Mouse (Mus musculus): Measurements from ENCODE around the gene Picalm.
"Not testable (repeated sequence)": the region's sequence is repeated elsewhere in the genome, so short reads cannot be mapped to it uniquely, and the experiment has no call there.

Picalm gene

DNA sequence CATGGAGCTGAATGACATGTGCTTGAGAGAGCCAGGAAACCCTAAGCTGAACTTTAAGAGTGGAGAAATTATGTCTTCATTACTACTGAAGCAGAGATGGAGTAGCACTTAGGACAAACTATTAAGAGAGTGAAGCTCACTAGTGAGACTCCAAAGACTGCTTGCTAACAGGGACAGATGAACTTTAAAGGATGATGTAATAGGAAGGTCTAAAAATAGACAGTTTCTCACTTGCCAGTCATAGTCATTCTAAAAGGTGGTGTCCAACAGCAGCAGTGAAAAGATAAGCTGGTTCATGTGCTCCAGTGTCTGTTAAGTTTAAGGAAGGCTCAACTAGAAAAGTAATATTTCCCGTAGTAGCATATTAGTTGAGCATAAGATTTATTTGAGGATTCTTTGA, 16.3 kb downstream of the Picalm start:
- H3K36me3 ChIP-seq (ENCODE audit: control insufficient read depth, insufficient read depth, low read length, poor library complexity, severe bottlenecking), result no peaks in the 10 kb centered on the region

DNA sequence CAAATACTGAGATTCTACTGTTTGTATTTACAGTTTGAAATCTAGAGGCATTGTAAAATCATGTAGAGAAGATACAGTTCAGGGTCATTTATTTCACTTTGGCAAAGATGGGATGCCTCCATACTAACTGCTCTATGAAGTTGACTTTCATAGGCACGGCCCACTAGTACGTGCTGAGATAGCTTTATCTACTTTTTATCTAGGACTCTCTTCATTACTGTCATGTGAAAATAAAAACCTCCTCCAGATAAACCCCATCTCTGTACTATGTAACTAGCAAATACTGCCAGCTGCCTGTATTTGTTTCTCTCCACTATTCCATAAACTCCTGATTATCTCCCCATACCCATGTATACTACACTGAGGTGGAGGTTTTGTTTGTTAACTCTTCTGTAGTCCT, 18.0 kb downstream of the Picalm start:
- 0 out of 2 replicates have a peak, but pooled peaks cover 2% of the 10 kb centered on the region for H3K36me3 ChIP-seq (ENCODE audit: control insufficient read depth, insufficient read depth, low read length, poor library complexity, severe bottlenecking)
- no peak for DNase-seq (ENCODE audit: low read depth, low spot score)
- H3K27me3 ChIP-seq (ENCODE audit: control insufficient read depth, insufficient read depth, low read length, poor library complexity, severe bottlenecking), result no peaks in the 10 kb centered on the region

More for the DNA sequence above, 16.3 kb downstream of the Picalm start:
- DNase-seq (ENCODE audit: low read depth, low spot score), result peak; percentile 33
- no peaks in the 10 kb centered on the region for H3K27me3 ChIP-seq (ENCODE audit: control insufficient read depth, insufficient read depth, low read length, poor library complexity, severe bottlenecking)

DNA sequence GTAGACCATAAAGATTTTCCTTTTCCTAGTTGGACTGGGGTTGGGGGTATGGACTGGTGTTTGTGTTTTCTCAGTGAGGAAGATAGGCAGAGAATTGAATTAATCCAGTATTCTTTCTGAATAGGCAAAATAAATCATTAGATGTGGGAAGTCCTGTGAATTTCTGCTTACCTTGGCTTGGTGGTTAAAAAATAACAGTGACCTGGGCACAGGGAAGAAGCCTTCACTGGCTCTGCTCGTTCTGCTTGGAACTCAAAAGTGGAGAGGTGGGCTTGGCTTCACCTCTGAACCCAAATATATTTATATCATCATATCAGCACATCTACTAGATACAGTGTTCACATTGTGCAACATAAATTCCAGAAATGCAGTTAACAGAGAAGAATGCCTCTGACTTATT, 18.5 kb downstream of the Picalm start:
- no peaks in the 10 kb centered on the region for H3K27me3 ChIP-seq (ENCODE audit: control insufficient read depth, insufficient read depth, low read length, poor library complexity, severe bottlenecking)
- DNase-seq (ENCODE audit: low read depth, low spot score), result no peak
- H3K36me3 ChIP-seq (ENCODE audit: control insufficient read depth, insufficient read depth, low read length, poor library complexity, severe bottlenecking), result 0 out of 2 replicates have a peak, but pooled peaks cover 2% of the 10 kb centered on the region

DNA sequence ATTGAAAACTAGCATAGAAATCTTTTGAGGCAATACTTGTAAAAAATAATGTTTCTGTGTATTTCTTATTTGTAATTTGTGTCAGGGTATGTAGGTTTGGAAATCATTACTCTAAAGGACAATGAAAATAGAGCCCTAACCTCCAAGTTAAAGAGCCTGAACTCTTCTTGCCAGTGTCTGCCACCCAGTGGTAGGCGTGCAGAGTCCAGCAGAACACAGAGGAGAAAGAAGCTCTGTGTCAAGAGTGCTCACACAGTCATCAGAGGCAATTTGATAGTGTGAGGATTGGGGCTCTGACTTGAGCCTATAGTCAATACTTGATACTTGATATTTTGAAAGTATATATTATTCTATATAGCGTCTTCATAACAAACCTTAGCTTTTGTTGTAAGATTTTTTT, 20.3 kb downstream of the Picalm start:
- 0 out of 2 replicates have a peak, but pooled peaks cover 2% of the 10 kb centered on the region for H3K36me3 ChIP-seq (ENCODE audit: control insufficient read depth, insufficient read depth, low read length, poor library complexity, severe bottlenecking)
- no peaks in the 10 kb centered on the region for H3K27me3 ChIP-seq (ENCODE audit: control insufficient read depth, insufficient read depth, low read length, poor library complexity, severe bottlenecking)
- DNase-seq (ENCODE audit: low read depth, low spot score), result peak; percentile 78

DNA sequence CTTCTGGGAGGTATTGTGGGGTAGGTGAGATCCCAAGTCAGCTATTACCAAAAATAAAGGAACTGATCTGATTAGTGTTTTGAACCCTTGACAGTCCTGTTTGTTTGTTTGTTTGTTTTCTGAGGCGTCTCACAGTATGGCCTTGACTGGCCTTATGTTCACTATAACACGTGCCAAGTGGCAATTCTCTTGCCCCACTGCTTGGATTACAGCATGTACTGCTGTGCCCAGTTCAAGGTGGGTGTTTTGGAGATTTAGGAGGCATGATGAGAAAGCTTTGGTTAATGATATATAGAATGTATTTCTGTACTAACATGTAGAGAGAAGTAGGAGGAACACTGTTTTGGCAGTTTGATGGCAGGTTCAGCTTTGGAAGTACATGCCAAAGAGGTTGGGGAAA, 28.0 kb downstream of the Picalm start:
- no peaks in the 10 kb centered on the region for H3K27me3 ChIP-seq (ENCODE audit: control insufficient read depth, insufficient read depth, low read length, poor library complexity, severe bottlenecking)
- peaks cover 4% of the 10 kb centered on the region for H3K36me3 ChIP-seq (ENCODE audit: control insufficient read depth, insufficient read depth, low read length, poor library complexity, severe bottlenecking)
- DNase-seq (ENCODE audit: low read depth, low spot score), result no peak

DNA sequence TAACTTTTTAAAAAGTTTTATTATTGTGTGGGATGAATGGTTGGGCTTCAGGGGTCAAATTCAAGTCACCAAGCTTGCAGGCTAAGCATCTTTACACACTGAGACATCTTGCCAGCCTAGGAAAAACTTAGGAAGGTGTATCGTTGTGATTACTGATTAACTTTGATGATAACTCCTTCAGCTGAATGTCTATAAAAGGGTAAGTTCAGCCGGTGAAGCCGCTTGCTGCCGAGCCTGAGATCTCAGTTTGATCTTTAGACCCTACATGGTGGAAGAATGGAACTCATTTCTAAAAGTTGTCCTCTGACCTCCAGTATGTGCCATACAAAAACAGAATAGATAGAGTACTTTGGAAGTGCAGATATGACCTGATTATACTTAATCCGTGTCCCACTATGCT, 30.6 kb downstream of the Picalm start:
- no peak for DNase-seq (ENCODE audit: low read depth, low spot score)
- Histone ChIP-seq H3K36me3 (ENCODE audit: control insufficient read depth, insufficient read depth, low read length, poor library complexity, severe bottlenecking) (peaks cover 5% of the 10 kb centered on the region), H3K27me3 (ENCODE audit: control insufficient read depth, insufficient read depth, low read length, poor library complexity, severe bottlenecking) (no peaks in the 10 kb centered on the region)

DNA sequence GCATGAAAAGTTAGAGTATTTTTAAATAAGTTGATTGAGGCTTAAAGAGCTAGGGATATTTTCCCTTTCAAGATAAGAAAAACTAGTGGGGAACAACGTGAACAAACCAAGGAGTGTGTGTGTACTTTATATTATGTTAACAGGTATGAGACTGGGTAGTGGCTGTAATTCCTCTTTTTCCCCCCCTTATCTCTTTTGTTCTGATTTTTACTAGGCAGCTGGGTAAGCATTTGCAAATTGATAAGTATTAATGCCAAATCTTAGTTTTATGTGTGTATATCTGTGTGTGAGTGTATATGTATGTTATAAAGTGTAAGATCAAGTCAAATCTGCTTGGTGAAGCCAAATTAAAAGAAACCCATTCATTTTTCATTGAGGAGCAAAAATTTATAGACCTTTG, 34.3 kb downstream of the Picalm start:
- no peak for DNase-seq (ENCODE audit: low read depth, low spot score)
- Histone ChIP-seq H3K36me3 (ENCODE audit: control insufficient read depth, insufficient read depth, low read length, poor library complexity, severe bottlenecking) (peaks cover 14% of the 10 kb centered on the region), H3K27me3 (ENCODE audit: control insufficient read depth, insufficient read depth, low read length, poor library complexity, severe bottlenecking) (no peaks in the 10 kb centered on the region)

DNA sequence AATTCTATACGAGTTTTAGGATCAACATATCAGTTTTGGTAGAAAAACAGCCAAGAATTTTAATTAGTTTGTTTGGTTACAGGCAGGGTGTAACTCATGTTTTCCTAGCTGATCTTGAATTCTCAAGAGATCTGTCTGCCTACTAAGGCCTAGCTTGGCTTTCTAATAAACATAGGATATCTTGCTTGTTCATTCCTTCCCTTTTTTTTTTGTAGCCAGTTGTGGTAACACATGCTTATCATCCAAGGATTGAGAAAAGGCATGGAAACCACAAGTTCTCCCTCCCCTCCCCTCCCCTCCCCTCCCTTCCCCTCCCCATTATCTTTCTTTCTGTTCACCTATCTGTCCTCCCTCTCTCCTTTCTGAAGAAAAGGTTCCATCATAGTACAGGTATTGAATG, 36.0 kb downstream of the Picalm start:
- DNase-seq (ENCODE audit: low read depth, low spot score), result no peak
- H3K36me3 ChIP-seq (ENCODE audit: control insufficient read depth, insufficient read depth, low read length, poor library complexity, severe bottlenecking), result peaks cover 12% of the 10 kb centered on the region
- H3K27me3 ChIP-seq (ENCODE audit: control insufficient read depth, insufficient read depth, low read length, poor library complexity, severe bottlenecking), result no peaks in the 10 kb centered on the region

DNA sequence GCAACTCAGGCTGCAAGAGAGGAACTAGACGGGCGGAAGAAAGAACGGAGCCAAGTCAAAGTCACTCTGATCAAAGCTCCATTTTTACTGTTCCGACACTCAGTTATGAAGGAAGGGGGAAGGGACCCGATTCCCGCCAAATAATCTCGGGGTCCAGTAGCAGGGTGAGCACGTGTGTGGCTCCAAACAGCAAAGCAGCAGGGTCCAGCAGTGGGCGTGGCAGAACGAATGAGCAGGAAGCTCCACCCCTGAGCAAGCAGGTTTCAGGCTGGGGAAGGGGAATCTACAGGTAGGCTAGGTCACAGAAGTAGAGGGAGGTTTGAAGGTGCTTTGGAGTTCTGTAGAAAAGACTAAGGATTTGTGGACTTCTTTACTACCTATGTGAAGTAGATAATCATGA, 37.8 kb downstream of the Picalm start:
- H3K36me3 ChIP-seq (ENCODE audit: control insufficient read depth, insufficient read depth, low read length, poor library complexity, severe bottlenecking), result peaks cover 16% of the 10 kb centered on the region
- H3K27me3 ChIP-seq (ENCODE audit: control insufficient read depth, insufficient read depth, low read length, poor library complexity, severe bottlenecking); DNase-seq (ENCODE audit: low read depth, low spot score): not testable (repeated sequence)

DNA sequence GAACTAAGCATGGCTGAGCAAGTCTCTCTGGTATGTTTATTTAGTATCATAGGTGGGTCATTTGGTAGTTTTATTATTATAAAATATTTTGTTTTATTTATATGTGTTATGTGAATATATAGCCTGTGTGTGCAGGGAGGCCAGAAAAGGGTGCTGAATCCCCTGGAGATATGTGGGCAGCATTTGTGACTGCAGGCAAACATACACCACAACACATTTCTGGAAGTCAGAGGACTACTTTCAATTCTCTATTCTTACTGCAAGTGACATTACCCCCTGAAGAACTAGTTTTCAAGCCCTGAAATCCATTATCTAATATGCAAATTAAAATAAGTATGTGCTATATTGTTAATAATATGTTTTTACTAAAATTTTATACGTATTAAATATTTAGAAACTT, 43.8 kb downstream of the Picalm start:
- H3K36me3 ChIP-seq (ENCODE audit: control insufficient read depth, insufficient read depth, low read length, poor library complexity, severe bottlenecking), result peaks cover 12% of the 10 kb centered on the region
- DNase-seq (ENCODE audit: low read depth, low spot score), result peak; percentile 24
- H3K27me3 ChIP-seq (ENCODE audit: control insufficient read depth, insufficient read depth, low read length, poor library complexity, severe bottlenecking), result no peaks in the 10 kb centered on the region

DNA sequence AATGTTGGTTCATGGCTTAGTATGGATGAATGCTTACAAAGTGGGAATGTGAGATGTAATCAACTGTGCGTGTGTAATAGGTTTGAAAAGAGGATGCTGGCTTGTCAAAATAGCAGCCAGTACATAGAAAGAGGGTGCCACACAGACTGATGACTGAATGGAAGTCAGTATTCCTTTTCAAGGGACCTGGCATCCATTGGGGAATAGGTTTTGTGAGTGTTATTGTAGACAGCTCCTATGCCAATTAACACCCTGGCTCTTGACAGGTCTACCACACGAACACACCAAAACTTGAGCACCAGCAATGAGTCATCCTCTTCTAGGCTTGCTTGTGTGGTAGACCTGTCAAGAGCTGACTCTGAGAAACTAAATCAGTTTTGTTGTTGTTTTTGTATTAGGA, 45.6 kb downstream of the Picalm start:
- peaks cover 11% of the 10 kb centered on the region for H3K36me3 ChIP-seq (ENCODE audit: control insufficient read depth, insufficient read depth, low read length, poor library complexity, severe bottlenecking)
- no peak for DNase-seq (ENCODE audit: low read depth, low spot score)
- no peaks in the 10 kb centered on the region for H3K27me3 ChIP-seq (ENCODE audit: control insufficient read depth, insufficient read depth, low read length, poor library complexity, severe bottlenecking)

DNA sequence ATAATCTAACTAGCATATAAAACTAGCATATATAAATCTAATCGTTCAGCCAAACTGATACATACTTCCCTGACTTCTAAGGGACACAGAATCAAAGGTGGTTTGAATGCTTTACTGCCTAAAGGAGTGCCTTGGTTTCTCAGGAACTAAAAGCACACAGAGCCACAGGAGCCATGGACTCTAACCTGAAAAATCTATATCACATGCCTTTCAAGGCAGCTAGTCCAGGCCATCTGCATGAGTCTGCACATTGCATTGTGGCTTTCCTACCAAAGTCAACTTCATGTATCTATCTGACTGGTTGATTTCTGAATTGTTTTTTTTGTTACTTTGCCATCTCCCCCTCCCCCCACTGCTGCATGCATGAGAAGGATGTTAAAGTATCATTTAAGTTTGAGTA, 50.6 kb downstream of the Picalm start:
- Histone ChIP-seq H3K27me3 (ENCODE audit: control insufficient read depth, insufficient read depth, low read length, poor library complexity, severe bottlenecking) (no peaks in the 10 kb centered on the region), H3K36me3 (ENCODE audit: control insufficient read depth, insufficient read depth, low read length, poor library complexity, severe bottlenecking) (peaks cover 11% of the 10 kb centered on the region)
- no peak for DNase-seq (ENCODE audit: low read depth, low spot score)

DNA sequence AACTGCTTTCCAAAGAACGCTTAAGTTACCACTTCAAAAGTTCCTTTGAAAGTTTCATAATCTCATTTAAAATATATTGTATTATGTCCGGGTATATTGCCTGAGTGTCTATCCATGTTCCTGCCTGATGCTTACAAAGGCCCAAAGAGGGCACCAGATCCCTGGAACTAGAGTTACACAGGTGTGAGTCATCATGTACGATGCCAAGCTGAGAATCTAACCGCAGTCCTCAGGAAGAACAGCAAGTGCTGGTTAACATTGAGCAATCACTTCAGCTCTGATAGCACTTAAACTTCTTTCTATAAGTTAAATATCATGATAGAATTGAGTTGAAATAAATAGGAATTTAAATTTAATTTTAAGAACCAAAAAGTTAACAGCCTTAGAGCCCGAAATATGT, 70.2 kb downstream of the Picalm start:
- no peak for DNase-seq (ENCODE audit: low read depth, low spot score)
- no peaks in the 10 kb centered on the region for H3K27me3 ChIP-seq (ENCODE audit: control insufficient read depth, insufficient read depth, low read length, poor library complexity, severe bottlenecking)
- peaks cover 17% of the 10 kb centered on the region for H3K36me3 ChIP-seq (ENCODE audit: control insufficient read depth, insufficient read depth, low read length, poor library complexity, severe bottlenecking)

DNA sequence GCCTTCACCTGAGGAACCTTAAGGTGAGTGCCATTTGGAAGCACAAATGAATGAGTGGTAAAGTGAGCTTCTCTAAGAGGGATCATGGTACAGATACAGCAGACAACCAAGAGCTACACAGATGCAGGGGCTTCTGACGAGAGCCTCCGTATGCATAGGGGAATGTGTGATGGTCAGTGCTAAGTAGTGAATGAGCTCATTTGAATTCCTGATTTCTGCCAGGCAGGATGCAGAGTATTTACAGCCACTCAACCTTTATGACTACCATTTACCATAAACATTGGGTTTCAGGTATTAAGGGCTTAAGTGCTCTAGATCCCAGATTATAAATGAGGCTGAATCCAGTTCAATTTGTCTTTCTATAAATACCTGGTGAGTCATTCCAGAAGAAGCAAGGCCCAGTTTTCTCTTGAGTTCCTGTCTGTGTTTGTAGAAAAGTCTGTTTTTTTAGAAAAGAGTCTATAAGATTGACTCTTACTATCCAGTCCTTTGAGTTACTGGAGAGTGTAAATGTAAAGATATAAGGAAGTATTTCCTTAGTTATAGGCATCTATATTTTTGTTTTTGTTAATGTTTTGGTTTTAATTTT, 72.0 kb downstream of the Picalm start:
- H3K27me3 ChIP-seq (ENCODE audit: control insufficient read depth, insufficient read depth, low read length, poor library complexity, severe bottlenecking), result no peaks in the 10 kb centered on the region
- H3K36me3 ChIP-seq (ENCODE audit: control insufficient read depth, insufficient read depth, low read length, poor library complexity, severe bottlenecking), result peaks cover 16% of the 10 kb centered on the region
- DNase-seq (ENCODE audit: low read depth, low spot score), result no peak

DNA sequence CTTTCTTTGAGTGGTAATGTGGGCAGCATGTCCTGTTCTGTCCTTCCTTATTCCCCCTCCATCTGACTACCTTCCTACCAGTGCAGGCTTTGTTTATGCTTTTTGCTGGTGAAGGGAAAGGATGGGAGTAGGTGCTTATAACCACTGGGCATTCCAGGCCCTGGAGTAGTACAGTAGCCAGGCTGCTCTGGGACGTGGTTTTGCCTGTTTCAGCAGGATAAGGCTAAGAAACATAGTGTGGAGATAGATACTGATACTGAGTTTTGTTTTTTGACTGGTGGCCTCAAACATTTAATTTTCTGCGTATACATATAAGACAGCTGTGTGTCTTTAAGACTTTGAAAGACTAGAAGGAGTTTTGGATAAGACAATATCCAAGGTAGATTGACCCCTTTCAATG, 73.9 kb downstream of the Picalm start:
- Histone ChIP-seq H3K27me3 (ENCODE audit: control insufficient read depth, insufficient read depth, low read length, poor library complexity, severe bottlenecking) (no peaks in the 10 kb centered on the region), H3K36me3 (ENCODE audit: control insufficient read depth, insufficient read depth, low read length, poor library complexity, severe bottlenecking) (peaks cover 20% of the 10 kb centered on the region)
- no peak for DNase-seq (ENCODE audit: low read depth, low spot score)

DNA sequence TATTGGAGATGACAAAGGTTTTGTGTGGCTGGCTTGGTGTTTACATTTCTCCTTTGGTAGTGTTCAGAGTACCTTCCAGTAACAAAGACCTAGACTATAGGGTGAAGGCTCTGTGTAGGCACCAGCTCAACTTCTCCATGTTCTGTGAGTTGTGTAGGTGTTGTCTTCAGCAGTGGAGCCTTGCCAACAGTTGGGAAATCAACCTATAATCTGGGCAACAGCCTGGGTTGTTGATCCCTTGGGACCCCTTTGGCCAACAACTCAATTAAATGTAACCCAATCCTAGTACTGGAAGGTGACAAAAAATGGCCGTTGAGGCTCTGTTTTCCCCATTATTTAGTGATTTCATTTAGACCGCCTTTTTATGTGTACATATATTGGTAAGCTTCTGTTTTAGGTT, 80.1 kb downstream of the Picalm start:
- 0 out of 2 replicates have a peak, but pooled peaks cover 4% of the 10 kb centered on the region for H3K36me3 ChIP-seq (ENCODE audit: control insufficient read depth, insufficient read depth, low read length, poor library complexity, severe bottlenecking)
- DNase-seq (ENCODE audit: low read depth, low spot score), result no peak
- H3K27me3 ChIP-seq (ENCODE audit: control insufficient read depth, insufficient read depth, low read length, poor library complexity, severe bottlenecking), result peaks cover 1% of the 10 kb centered on the region; the same call in 1 of the 2 replicates

All from splenic B cell, adult 2 months (primary cell).